Mouse (Mus musculus) limb, embryonic 14.5 days (tissue): ENCODE results near the gene Rmnd5b. TPM values are rescaled to one million over a fixed set of nuclear protein-coding genes. Genes with fewer than 3 reads are reported as not detected.

Source experiments
- ATAC-seq: fragments of 200-750 bp; cut with Nextera tagmentation; 2 replicates; pipeline ENCODE4 v1.8.0; 2017; ENCODE audit warnings: low read depth, moderate number of reproducible peaks, moderate TSS enrichment; ENCODE audit not compliant: low FRiP score
- DNase-seq: peaks from one replicate; pipeline ENCODE4 v3.0.0-alpha.2; 2015; ENCODE audit warnings: low spot score
- H3K27ac ChIP-seq: fragments of 300-500 bp; sonication (generic); replicated peaks from 2 replicates; pipeline ENCODE4 v1.5.1; 2014; ENCODE audit warnings: low read depth, mild to moderate bottlenecking, low read length, moderate library complexity, mixed read lengths
- H3K27me3 ChIP-seq: fragments of 300-500 bp; sonication (generic); 2 replicates; pipeline ENCODE4 v1.6.1; 2014; ENCODE audit warnings: low read length, mixed read lengths; ENCODE audit not compliant: control insufficient read depth, insufficient read depth
- H3K36me3 ChIP-seq: fragments of 300-500 bp; sonication (generic); 2 replicates; pipeline ENCODE4 v1.6.1; 2014; ENCODE audit warnings: mild to moderate bottlenecking, low read length, moderate library complexity, mixed read lengths; ENCODE audit not compliant: control insufficient read depth, insufficient read depth
- H3K4me1 ChIP-seq: fragments of 300-500 bp; sonication (generic); 2 replicates; pipeline ENCODE4 v1.6.1; 2014; ENCODE audit warnings: antibody characterized with exemption, low read length, mixed read lengths; ENCODE audit not compliant: control insufficient read depth, insufficient read depth
- H3K4me2 ChIP-seq: fragments of 300-500 bp; sonication (generic); replicated peaks from 2 replicates; pipeline ENCODE4 v1.6.1; 2014; ENCODE audit warnings: low read depth, mild to moderate bottlenecking, low read length, moderate library complexity; ENCODE audit not compliant: severe bottlenecking
- H3K4me3 ChIP-seq: fragments of 300-500 bp; sonication (generic); replicated peaks from 2 replicates; pipeline ENCODE4 v1.5.1; 2014; ENCODE audit warnings: low read length
- H3K9ac ChIP-seq: fragments of 300-500 bp; sonication (generic); 2 replicates; pipeline ENCODE4 v1.6.1; 2014; ENCODE audit warnings: mild to moderate bottlenecking, low read depth, low read length, moderate library complexity; ENCODE audit not compliant: severe bottlenecking
- H3K9me3 ChIP-seq: fragments of 300-500 bp; sonication (generic); 2 replicates; pipeline ENCODE4 v1.6.1; 2016; ENCODE audit warnings: low read length; ENCODE audit not compliant: control insufficient read depth
- POLR2A ChIP-seq: fragments of 200-500 bp; IDR thresholded peaks from 2 replicates; pipeline ENCODE4 v1.8.0; 2012; ENCODE audit warnings: inconsistent platforms, mild to moderate bottlenecking, moderate library complexity, borderline replicate concordance; ENCODE audit not compliant: insufficient read depth, insufficient read length; ENCODE audit errors: extremely low read depth
- WGBS: fragments of 180-500 bp; shearing (Covaris S2); extraction: QIAGEN DNeasy Blood & Tissue Kit; methylation state at CpG from one replicate; pipeline ENCODE4 v1.1.7; 2014; 5-methylcytosine and 5-hydroxymethylcytosine counted together
- polyA plus RNA-seq, 2 experiments: library from polyadenylated mRNA; depleted of rRNA in 1 of 2; stranded (reverse) in 1 of 2; unstranded in 1 of 2; fragments of >200 nt; fragmentation: Nextera tagmentation in 1 of 2; extraction: Ambion mirVana in 1 of 2; gene quantifications; 2 replicates each; pipeline versions ENCODE4 v1.2.1 to v1.2.3; 2012 to 2014

Gene Rmnd5b
- polyA plus RNA-seq (2012; rRNA removed) (49.3 and 57.9 TPM in 2 replicates), polyA plus RNA-seq (2014; fragmentation: Nextera tagmentation; extraction: Ambion mirVana) (57.4 and 59.7 TPM in 2 replicates)

DNA sequence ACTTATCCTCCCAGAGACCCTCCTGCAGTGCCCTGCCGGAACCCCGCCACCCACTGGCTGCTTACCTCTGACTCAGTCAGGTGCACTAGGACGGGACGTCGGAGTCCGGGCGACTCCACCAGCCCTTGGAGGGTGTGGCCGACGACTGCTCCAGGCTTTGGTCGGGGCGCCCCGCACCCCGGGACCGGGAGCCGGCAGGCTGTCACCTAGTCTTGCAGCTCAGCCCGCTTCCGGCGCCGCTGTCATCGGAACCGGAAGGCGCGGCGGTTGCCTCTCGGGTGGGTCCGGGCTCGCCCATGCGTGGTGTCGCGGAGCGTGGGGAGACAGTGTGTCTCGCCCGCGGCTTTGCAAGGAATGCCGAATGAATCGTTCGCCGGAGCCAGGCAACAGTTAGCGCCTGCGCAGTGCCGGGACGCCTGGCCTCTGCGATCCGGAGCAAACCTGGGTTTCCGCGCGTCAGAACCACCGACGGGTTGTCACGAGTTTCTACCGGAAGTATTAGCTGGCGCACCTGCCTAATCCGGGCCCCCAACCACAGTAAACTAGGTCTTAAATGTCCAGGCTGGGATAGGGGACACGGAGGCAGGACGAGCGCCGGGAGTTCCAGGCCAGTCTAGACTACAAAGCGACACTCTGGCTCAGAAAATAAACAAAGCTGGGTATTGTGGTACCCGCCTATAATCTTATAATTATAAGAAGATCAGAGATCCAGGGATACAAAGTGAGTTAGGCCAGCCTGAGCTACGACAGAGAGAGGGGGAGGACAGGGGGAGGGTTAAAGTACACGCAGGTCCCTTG is at the start of gene Rmnd5b:
Gene Rmnd5b (minus strand): TSS at position 372 of the 798 bp plus-strand sequence.
- TF ChIP-seq POLR2A: 0 out of 2 replicates have a peak, but pooled peaks have one; percentile 52
- H3K4me2 ChIP-seq: peak within 1 kb of the TSS; percentile 70
- H3K27me3 ChIP-seq: no peaks in the 10 kb centered on the region
- peak within 1 kb of the TSS; percentile 58 for H3K4me3 ChIP-seq
- H3K9me3 ChIP-seq: no peaks in the 10 kb centered on the region
- 1% methylated on average over 59 of the region's 61 CpGs for WGBS
- peak within 1 kb of the TSS; percentile 63 for H3K27ac ChIP-seq
- peak within 1 kb of the TSS; percentile 62 for H3K9ac ChIP-seq
- H3K36me3 ChIP-seq: no peaks in the 10 kb centered on the region
- ATAC-seq: peak; percentile 81
- H3K4me1 ChIP-seq: peaks cover 10% of the 10 kb centered on the region
- DNase-seq: peak; percentile 88

DNA sequence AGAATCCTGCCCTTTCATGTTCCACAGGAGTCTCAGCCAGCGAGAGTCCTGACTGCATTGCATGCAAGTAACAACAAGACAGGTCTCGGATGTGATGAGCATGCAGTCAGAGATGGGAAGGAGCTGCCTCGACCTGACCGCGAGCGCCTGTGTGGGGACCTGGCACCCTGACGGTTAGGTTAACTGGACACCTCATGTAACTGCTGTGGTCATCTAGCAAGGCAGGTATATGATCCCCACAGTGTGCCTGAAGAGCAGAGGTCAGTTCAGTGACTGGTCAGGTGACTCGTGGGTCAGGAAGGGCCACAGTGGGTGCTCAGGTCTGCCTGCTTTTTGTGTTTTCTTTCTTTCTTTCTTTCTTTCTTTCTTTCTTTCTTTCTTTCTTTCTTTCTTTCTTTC is 46.3 kb upstream of the Rmnd5b start:
- H3K4me3 ChIP-seq: no peak overlapping the region
- no peaks in the 10 kb centered on the region for H3K4me1 ChIP-seq
- DNase-seq (no peak), ATAC-seq (no peak)
- H3K4me2 ChIP-seq: no peak overlapping the region
- H3K9me3 ChIP-seq: no peaks in the 10 kb centered on the region
- no peaks in the 10 kb centered on the region for H3K27me3 ChIP-seq
- H3K36me3 ChIP-seq: peaks cover 8% of the 10 kb centered on the region; the same call in 1 of the 2 replicates
- H3K27ac ChIP-seq: no peak overlapping the region
- no peak overlapping the region for H3K9ac ChIP-seq
- WGBS: 38% methylated on average over 8 of the region's 8 CpGs
- TF ChIP-seq POLR2A: no peak

DNA sequence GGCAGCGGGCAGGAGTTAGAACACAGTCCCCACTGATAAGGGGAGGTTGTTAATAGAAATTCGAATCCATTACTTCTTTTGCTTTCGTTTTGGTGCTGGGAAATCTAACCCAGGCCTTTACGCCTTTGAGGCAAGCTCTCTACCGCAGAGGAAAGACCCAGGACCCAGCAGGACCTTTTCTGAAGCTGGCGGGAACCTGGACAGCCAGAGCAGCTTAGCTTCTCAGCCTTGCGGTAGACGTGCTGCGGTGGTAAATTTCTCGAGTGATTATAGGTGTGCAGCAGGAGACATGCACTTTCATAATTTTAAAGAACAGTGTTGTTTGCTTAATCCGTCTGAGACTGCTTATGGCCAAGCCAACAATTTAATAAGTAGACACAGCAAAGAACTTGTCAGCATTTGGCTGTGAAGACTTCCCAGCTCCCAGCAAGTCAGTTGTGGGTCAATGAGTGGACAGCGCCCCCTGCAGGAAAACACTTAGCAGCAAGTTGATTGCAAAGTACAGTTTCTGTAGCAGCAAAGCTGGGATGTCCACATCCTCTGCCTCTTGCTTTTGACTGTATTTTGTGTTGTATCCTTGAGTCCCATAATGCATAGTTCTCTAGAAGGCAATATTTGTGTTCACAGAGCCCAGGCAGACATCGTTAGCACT is 45.8 kb upstream of the Rmnd5b start:
- no peak overlapping the region for H3K9ac ChIP-seq
- no peak overlapping the region for H3K27ac ChIP-seq
- WGBS: 33% methylated on average over 13 of the region's 13 CpGs
- DNase-seq (peak; percentile 82), ATAC-seq (peak; percentile 62; the same call in 1 of the 2 replicates)
- TF ChIP-seq POLR2A: no peak
- no peak overlapping the region for H3K4me2 ChIP-seq
- no peaks in the 10 kb centered on the region for H3K27me3 ChIP-seq
- no peaks in the 10 kb centered on the region for H3K4me1 ChIP-seq
- H3K9me3 ChIP-seq: no peaks in the 10 kb centered on the region
- H3K4me3 ChIP-seq: no peak overlapping the region
- peaks cover 8% of the 10 kb centered on the region; the same call in 1 of the 2 replicates for H3K36me3 ChIP-seq

DNA sequence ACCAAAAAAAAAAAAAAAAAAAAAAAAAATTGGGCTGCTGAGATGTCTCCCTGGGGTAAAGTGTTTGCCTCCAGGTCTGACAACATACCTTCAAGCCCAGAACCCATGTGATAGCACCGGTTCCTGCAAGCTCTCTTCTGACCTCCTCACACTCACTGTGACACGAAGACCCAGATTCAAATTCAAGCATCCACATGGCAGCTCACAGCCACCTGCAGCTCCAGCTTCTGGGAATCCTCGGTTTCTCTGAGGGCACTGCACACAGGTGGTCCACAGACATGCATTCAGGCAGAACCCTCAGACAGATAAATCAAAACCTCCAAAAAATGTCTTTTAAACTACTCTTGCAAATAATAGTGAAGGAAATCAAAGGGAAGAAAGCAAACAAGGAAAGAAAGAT is 43.8 kb upstream of the Rmnd5b start:
- H3K36me3 ChIP-seq: no peaks in the 10 kb centered on the region
- TF ChIP-seq POLR2A: no peak
- ATAC-seq: no peak

DNA sequence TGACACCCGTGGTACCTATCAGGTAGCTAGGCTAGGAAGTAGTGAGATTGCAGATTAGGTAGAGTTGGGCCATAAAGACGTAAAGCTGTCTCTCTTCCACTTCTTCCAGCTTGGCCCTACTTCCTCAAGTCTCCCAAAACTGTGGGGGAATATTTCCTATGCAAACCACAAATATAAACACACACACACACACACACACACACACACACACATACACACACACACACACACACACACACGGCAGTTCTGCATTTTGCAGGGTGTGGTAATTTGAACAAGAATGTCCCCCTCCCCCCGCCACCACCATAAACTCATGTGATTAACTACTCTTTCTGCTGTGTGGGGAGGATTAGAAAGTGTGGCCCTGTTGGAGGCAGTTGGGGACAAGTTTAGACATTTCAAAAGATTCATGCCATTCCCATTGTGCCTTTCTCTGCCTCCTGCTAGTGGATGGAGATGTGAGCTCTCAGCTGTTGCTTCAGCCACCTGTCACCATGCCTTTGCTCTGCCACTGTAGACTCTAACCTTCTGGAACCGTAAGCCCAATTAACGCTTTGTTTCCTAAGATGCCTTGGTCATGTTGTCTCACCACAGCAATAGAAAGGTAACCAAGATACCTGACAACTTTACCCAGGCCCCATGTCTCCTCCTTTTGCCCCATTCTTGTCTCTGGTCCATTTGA is 42.2 kb upstream of the Rmnd5b start:
- no peak for DNase-seq

More for the DNA sequence above, 43.8 kb upstream of the Rmnd5b start:
- Histone ChIP-seq H3K27me3 (no peaks in the 10 kb centered on the region), H3K9me3 (no peaks in the 10 kb centered on the region), H3K9ac (no peak overlapping the region), H3K4me3 (no peak overlapping the region), H3K27ac (no peak overlapping the region), H3K4me1 (no peaks in the 10 kb centered on the region), H3K4me2 (no peak overlapping the region)
- 65% methylated on average over 3 of the region's 3 CpGs for WGBS
- no peak for DNase-seq

More for the DNA sequence above, 42.2 kb upstream of the Rmnd5b start:
- H3K9me3 ChIP-seq: no peaks in the 10 kb centered on the region
- H3K27me3 ChIP-seq: no peaks in the 10 kb centered on the region
- WGBS: 48% methylated on average over 6 of the region's 6 CpGs
- no peak overlapping the region for H3K27ac ChIP-seq
- no peak for TF ChIP-seq POLR2A
- H3K4me2 ChIP-seq: no peak overlapping the region
- no peaks in the 10 kb centered on the region for H3K36me3 ChIP-seq
- peak; percentile 21; the same call in 1 of the 2 replicates for ATAC-seq
- H3K4me1 ChIP-seq: no peaks in the 10 kb centered on the region
- no peak overlapping the region for H3K4me3 ChIP-seq
- no peak overlapping the region for H3K9ac ChIP-seq
